Mouse (Mus musculus) forebrain, embryonic 11.5 days (tissue): ENCODE measurements around the gene Ank3. TPM values are rescaled to one million over a fixed set of nuclear protein-coding genes. Genes with fewer than 3 reads are reported as not detected.

Experiments
- ATAC-seq: fragments of 200-750 bp; cut with Nextera tagmentation; replicated peaks from 2 replicates; pipeline ENCODE4 v1.8.0; 2017; ENCODE audit warnings: moderate TSS enrichment; ENCODE audit not compliant: low FRiP score
- DNase-seq: peaks from one replicate; pipeline ENCODE4 v3.0.0-alpha.2; 2017; ENCODE audit warnings: low spot score
- H3K27ac ChIP-seq: fragments of 300-500 bp; sonication (generic); 2 replicates; pipeline ENCODE4 v1.5.1; 2014; ENCODE audit warnings: low read depth, low read length
- H3K27me3 ChIP-seq: fragments of 300-500 bp; sonication (generic); 2 replicates; pipeline ENCODE4 v1.6.1; 2014; ENCODE audit warnings: mild to moderate bottlenecking, low read length, mixed read lengths; ENCODE audit not compliant: control insufficient read depth, insufficient read depth
- H3K36me3 ChIP-seq: fragments of 300-500 bp; sonication (generic); 2 replicates; pipeline ENCODE4 v1.6.1; 2014; ENCODE audit warnings: mild to moderate bottlenecking, low read length, moderate library complexity, mixed read lengths; ENCODE audit not compliant: control insufficient read depth, insufficient read depth
- H3K4me1 ChIP-seq: fragments of 300-500 bp; sonication (generic); replicated peaks from 2 replicates; pipeline ENCODE4 v1.6.1; 2014; ENCODE audit warnings: low read length, mixed read lengths; ENCODE audit not compliant: control insufficient read depth, insufficient read depth
- H3K4me2 ChIP-seq: fragments of 300-500 bp; sonication (generic); 2 replicates; pipeline ENCODE4 v1.6.1; 2014; ENCODE audit warnings: low read depth, mild to moderate bottlenecking, low read length, moderate library complexity, mixed read lengths; ENCODE audit not compliant: severe bottlenecking
- H3K4me3 ChIP-seq: fragments of 300-500 bp; sonication (generic); 2 replicates; pipeline ENCODE4 v1.5.1; 2014; ENCODE audit warnings: low read depth, low read length
- H3K9ac ChIP-seq: fragments of 300-500 bp; sonication (generic); 2 replicates; pipeline ENCODE4 v1.6.1; 2014; ENCODE audit warnings: low read length
- H3K9me3 ChIP-seq: fragments of 300-500 bp; sonication (generic); 2 replicates; pipeline ENCODE4 v1.6.1; 2016; ENCODE audit warnings: low read length, mixed read lengths; ENCODE audit not compliant: control insufficient read depth
- WGBS: fragments of 180-500 bp; shearing (Covaris S2); extraction: QIAGEN DNeasy Blood & Tissue Kit; methylation state at CpG from one replicate; pipeline ENCODE4 v1.1.7; 2014; 5-methylcytosine and 5-hydroxymethylcytosine counted together
- polyA plus RNA-seq: library from polyadenylated mRNA; unstranded; fragments of >200 nt; fragmentation: Nextera tagmentation; extraction: Ambion mirVana; gene quantifications from 2 replicates; pipeline ENCODE4 v1.2.1, GENCODE M21; 2014

Gene Ank3
- polyA plus RNA-seq, 1 experiment from 2014 or later: 44.5 TPM

DNA sequence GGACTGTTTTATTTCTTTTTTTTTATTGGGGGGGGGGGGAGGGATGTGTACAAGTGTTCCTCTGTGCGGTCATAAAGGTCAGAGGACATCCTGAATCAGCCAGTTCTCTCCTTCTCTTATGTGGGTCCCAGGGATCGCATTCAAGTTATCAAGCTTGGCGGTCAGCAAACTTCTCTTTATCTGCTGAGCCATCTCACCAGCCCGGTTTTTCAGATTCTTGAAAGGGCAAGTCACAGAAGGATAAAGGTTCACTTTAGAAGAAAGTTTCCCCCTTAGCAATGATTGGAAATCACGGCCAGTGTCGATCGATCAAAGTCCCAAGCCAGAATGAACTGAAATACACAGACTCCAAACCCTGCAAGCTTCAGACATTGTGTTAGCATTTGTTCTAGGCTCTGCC lies 651.2 kb downstream of the Ank3 start:
- no peak overlapping the region for H3K9ac ChIP-seq
- no peaks in the 10 kb centered on the region for H3K27me3 ChIP-seq
- no peak overlapping the region for H3K27ac ChIP-seq
- H3K4me1 ChIP-seq: no peaks in the 10 kb centered on the region
- H3K9me3 ChIP-seq: no peaks in the 10 kb centered on the region
- DNase-seq (no peak), ATAC-seq (no peak)
- H3K4me2 ChIP-seq: no peak overlapping the region
- 90% methylated on average over 7 of the region's 7 CpGs for WGBS
- H3K36me3 ChIP-seq: no peaks in the 10 kb centered on the region
- H3K4me3 ChIP-seq: no peak overlapping the region

- Histone ChIP-seq H3K36me3 (no peaks in the 10 kb centered on the region), H3K9ac (no peak overlapping the region), H3K4me3 (no peak overlapping the region), H3K27ac (no peak overlapping the region), H3K27me3 (no peaks in the 10 kb centered on the region), H3K4me1 (no peaks in the 10 kb centered on the region), H3K4me2 (no peak overlapping the region), H3K9me3 (no peaks in the 10 kb centered on the region)
- 89% methylated on average over 2 of the region's 2 CpGs for WGBS
- no peak for ATAC-seq
- no peak for DNase-seq
These were observed 656.7 kb downstream of the Ank3 start for GRCm38 (mm10) chr10:70055291-70055690.

GRCm38 (mm10) chr10:70057064-70057463 lies 658.5 kb downstream of the Ank3 start:
- Histone ChIP-seq H3K27me3 (no peaks in the 10 kb centered on the region), H3K4me2 (no peak overlapping the region), H3K27ac (no peak overlapping the region), H3K4me3 (no peak overlapping the region), H3K4me1 (no peaks in the 10 kb centered on the region), H3K9ac (no peak overlapping the region), H3K36me3 (no peaks in the 10 kb centered on the region), H3K9me3 (no peaks in the 10 kb centered on the region)
- ATAC-seq: no peak
- WGBS: 88% methylated on average over 3 of the region's 3 CpGs
- DNase-seq: no peak

GRCm38 (mm10) chr10:70060021-70060688 lies 661.6 kb downstream of the Ank3 start:
- H3K4me3 ChIP-seq: no peak overlapping the region
- H3K9me3 ChIP-seq: no peaks in the 10 kb centered on the region
- H3K27me3 ChIP-seq: no peaks in the 10 kb centered on the region
- H3K4me1 ChIP-seq: no peaks in the 10 kb centered on the region
- no peak overlapping the region for H3K4me2 ChIP-seq
- H3K9ac ChIP-seq: no peak overlapping the region
- no peaks in the 10 kb centered on the region for H3K36me3 ChIP-seq
- ATAC-seq (no peak), DNase-seq (no peak)
- H3K27ac ChIP-seq: no peak overlapping the region
- WGBS: 85% methylated on average over 19 of the region's 19 CpGs

- no peak for DNase-seq
- no peak overlapping the region for H3K9ac ChIP-seq
- H3K4me3 ChIP-seq: no peak overlapping the region
- no peak overlapping the region for H3K27ac ChIP-seq
- no peak overlapping the region for H3K4me2 ChIP-seq
- ATAC-seq: no peak
- H3K36me3 ChIP-seq: no peaks in the 10 kb centered on the region
- H3K9me3 ChIP-seq: no peaks in the 10 kb centered on the region
- WGBS: 51% methylated on average over 10 of the region's 10 CpGs
- H3K4me1 ChIP-seq: no peaks in the 10 kb centered on the region
- no peaks in the 10 kb centered on the region for H3K27me3 ChIP-seq
These were observed 662.1 kb downstream of the Ank3 start for GRCm38 (mm10) chr10:70060689-70061081.

- WGBS: 93% methylated on average over 6 of the region's 6 CpGs
These were observed 665.4 kb downstream of the Ank3 start for GRCm38 (mm10) chr10:70063881-70064555.

GRCm38 (mm10) chr10:70065191-70065590 lies 666.6 kb downstream of the Ank3 start:
- no peak for ATAC-seq
- DNase-seq: no peak
- WGBS: 78% methylated on average over 3 of the region's 3 CpGs

More at GRCm38 (mm10) chr10:70063881-70064555, 665.4 kb downstream of the Ank3 start:
- no peaks in the 10 kb centered on the region for H3K4me1 ChIP-seq
- H3K9ac ChIP-seq: no peak overlapping the region
- H3K27ac ChIP-seq: no peak overlapping the region
- no peak overlapping the region for H3K4me3 ChIP-seq
- no peaks in the 10 kb centered on the region for H3K27me3 ChIP-seq
- no peak for DNase-seq
- H3K4me2 ChIP-seq: no peak overlapping the region
- H3K9me3 ChIP-seq: no peaks in the 10 kb centered on the region
- H3K36me3 ChIP-seq: no peaks in the 10 kb centered on the region
- ATAC-seq: no peak

GRCm38 (mm10) chr10:70066497-70067168 lies 668.1 kb downstream of the Ank3 start:
- no peaks in the 10 kb centered on the region for H3K4me1 ChIP-seq
- DNase-seq (no peak), ATAC-seq (no peak)
- whole genome bisulfite sequencing: 69% methylated on average over 8 of the region's 8 CpGs
- H3K4me3 ChIP-seq: no peak overlapping the region
- H3K36me3 ChIP-seq: no peaks in the 10 kb centered on the region
- H3K9ac ChIP-seq: no peak overlapping the region
- H3K9me3 ChIP-seq: no peaks in the 10 kb centered on the region; the same call in 1 of the 2 replicates
- H3K27ac ChIP-seq: no peak overlapping the region
- H3K4me2 ChIP-seq: no peak overlapping the region
- no peaks in the 10 kb centered on the region for H3K27me3 ChIP-seq

More at GRCm38 (mm10) chr10:70065191-70065590, 666.6 kb downstream of the Ank3 start:
- H3K4me2 ChIP-seq: no peak overlapping the region
- no peaks in the 10 kb centered on the region for H3K4me1 ChIP-seq
- H3K9me3 ChIP-seq: no peaks in the 10 kb centered on the region
- H3K36me3 ChIP-seq: no peaks in the 10 kb centered on the region
- H3K9ac ChIP-seq: no peak overlapping the region
- no peak overlapping the region for H3K27ac ChIP-seq
- H3K4me3 ChIP-seq: no peak overlapping the region
- no peaks in the 10 kb centered on the region for H3K27me3 ChIP-seq
